Mouse (Mus musculus) liver, embryonic 14.5 days (tissue): Measurements from ENCODE around the gene Srd5a3.

Experiments used
- CTCF ChIP-seq: IDR thresholded peaks from 2 replicates; pipeline ENCODE4 v1.5.1; 2016; ENCODE audit warnings: antibody characterized with exemption, low read depth, control low read depth
- EP300 ChIP-seq: IDR thresholded peaks from 2 replicates; pipeline ENCODE4 v1.6.1; 2016; ENCODE audit warnings: antibody characterized with exemption, low read depth

- TF ChIP-seq CTCF (no peak), EP300 (no peak)
These were observed 31.0 kb downstream of the Srd5a3 start for GRCm38 (mm10) chr5:76171039-76171438.
